Mouse (Mus musculus) limb, embryonic 15.5 days (tissue): ENCODE measurements at regions not wholly inside any gene's neighbourhood (a gene's known extent, or its start where the extent isn't known, plus 50 kb on each side); places are given as distances from the start of the nearest gene placed in this dataset.
A peak's percentile ranks its signal among the peaks of the same experiment; 100 is the strongest.

Experiments
- ATAC-seq: fragments of 200-750 bp; cut with Nextera tagmentation; 2 replicates; pipeline ENCODE4 v1.8.0; 2017; ENCODE audit warnings: low read depth, moderate TSS enrichment; ENCODE audit not compliant: insufficient number of reproducible peaks, low FRiP score, low TSS enrichment
- H3K27ac ChIP-seq: fragments of 300-500 bp; sonication (generic); 2 replicates; pipeline ENCODE4 v1.5.1; 2015; ENCODE audit warnings: moderate library complexity, mild to moderate bottlenecking, inconsistent platforms
- H3K27me3 ChIP-seq: fragments of 300-500 bp; sonication (generic); 2 replicates; pipeline ENCODE4 v1.6.1; 2015; ENCODE audit warnings: inconsistent platforms
- H3K36me3 ChIP-seq: fragments of 300-500 bp; sonication (generic); 2 replicates; pipeline ENCODE4 v1.6.1; 2015; ENCODE audit warnings: inconsistent platforms
- H3K4me1 ChIP-seq: fragments of 300-500 bp; sonication (generic); 2 replicates; pipeline ENCODE4 v1.6.1; 2015; ENCODE audit warnings: inconsistent platforms
- H3K4me2 ChIP-seq: fragments of 300-500 bp; sonication (generic); 2 replicates; pipeline ENCODE4 v1.6.1; 2015; ENCODE audit warnings: mild to moderate bottlenecking, inconsistent platforms
- H3K4me3 ChIP-seq: fragments of 300-500 bp; sonication (generic); 2 replicates; pipeline ENCODE4 v1.5.1; 2015; ENCODE audit warnings: mild to moderate bottlenecking, inconsistent platforms
- H3K9ac ChIP-seq: fragments of 300-500 bp; sonication (generic); 2 replicates; pipeline ENCODE4 v1.6.1; 2015; ENCODE audit warnings: inconsistent platforms
- H3K9me3 ChIP-seq: fragments of 300-500 bp; sonication (generic); 2 replicates; pipeline ENCODE4 v1.6.1; 2016; ENCODE audit warnings: inconsistent platforms
- WGBS: fragments of 180-500 bp; shearing (Covaris S2); methylation state at CpG from one replicate; pipeline ENCODE4 v1.1.7; 2015; 5-methylcytosine and 5-hydroxymethylcytosine counted together

DNA sequence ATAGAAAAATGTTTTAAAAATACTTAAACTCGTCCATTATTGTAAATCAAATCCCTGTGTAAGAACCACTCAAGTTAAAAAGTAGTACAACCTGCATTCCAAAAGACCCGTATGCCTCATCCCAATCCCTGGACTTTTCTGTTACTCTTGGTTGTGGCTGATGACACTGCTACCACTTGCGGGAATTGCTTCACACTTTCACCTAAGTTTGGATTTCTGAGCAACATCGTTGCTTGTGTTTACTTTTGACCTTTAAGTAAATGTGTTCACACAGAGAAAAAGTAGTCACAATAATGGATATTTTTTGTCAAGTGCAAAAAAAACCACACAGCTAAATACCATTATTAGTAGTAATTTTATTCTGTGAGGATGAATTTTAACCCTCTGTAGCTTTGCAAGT is 139.2 kb upstream of the Lpp start:
- ATAC-seq, result no peak
- Histone ChIP-seq H3K27ac (no peak overlapping the region), H3K4me2 (no peak overlapping the region), H3K36me3 (no peaks in the 10 kb centered on the region), H3K9ac (no peak overlapping the region), H3K9me3 (no peaks in the 10 kb centered on the region), H3K27me3 (no peaks in the 10 kb centered on the region), H3K4me1 (no peaks in the 10 kb centered on the region), H3K4me3 (no peak overlapping the region)
- 80% methylated on average over 4 of the region's 4 CpGs for WGBS

DNA sequence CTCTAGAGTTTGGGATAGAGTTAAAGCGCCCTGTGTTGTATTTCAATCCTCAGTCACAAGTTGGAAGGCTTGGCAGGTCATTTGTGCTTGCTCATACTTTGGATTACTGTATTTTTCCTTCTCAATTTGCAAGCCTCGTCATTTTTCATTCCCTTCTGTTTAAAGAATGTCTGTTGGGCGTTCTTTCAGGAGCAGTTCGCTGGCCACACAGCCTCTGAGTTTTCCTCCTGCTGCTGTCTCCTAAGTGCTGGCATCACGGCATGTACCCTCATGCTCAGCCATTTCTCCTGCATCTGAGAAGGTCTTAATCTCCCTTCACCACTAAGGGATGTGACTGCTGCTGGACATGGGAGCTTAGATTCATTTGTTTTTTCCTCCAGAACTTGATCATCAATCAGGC is 146.0 kb upstream of the Lpp start:
- WGBS, result 60% methylated on average over 5 of the region's 5 CpGs
- Histone ChIP-seq H3K4me1 (no peaks in the 10 kb centered on the region), H3K9ac (no peak overlapping the region), H3K36me3 (no peaks in the 10 kb centered on the region), H3K9me3 (no peaks in the 10 kb centered on the region), H3K27ac (no peak overlapping the region), H3K27me3 (no peaks in the 10 kb centered on the region), H3K4me3 (no peak overlapping the region), H3K4me2 (no peak overlapping the region)
- no peak for ATAC-seq

DNA sequence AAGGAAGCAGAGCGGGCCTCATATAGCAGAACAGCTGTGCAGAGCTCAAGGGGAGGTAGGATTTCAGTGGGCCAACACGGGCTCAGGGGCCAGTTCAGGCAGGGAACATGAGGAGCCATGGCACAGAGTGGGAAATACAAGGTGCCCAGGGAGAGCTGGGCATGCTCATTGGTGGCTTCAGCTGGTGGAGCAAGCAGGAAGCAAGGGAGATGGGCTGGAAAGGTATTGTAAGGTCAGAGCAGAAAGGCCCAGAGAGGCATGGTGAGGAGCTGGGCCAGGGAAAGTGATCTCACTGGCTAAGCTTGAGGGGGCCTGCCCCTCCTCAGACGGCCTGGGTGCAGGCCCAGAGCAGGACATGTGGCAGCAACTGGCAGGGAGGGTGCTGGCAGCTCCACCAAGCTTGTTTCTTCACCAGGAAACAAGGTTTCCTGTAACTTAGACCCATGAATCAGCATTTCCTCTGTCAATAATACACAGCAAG is 155.2 kb upstream of the Lpp start:
- no peaks in the 10 kb centered on the region for H3K36me3 ChIP-seq
- no peaks in the 10 kb centered on the region for H3K27me3 ChIP-seq
- no peak overlapping the region for H3K9ac ChIP-seq
- no peak overlapping the region for H3K4me3 ChIP-seq
- peak overlapping the region; percentile 14; the same call in 1 of the 2 replicates for H3K27ac ChIP-seq
- peak; percentile 65; the same call in 1 of the 2 replicates for ATAC-seq
- no peaks in the 10 kb centered on the region for H3K9me3 ChIP-seq
- no peak overlapping the region for H3K4me2 ChIP-seq
- peaks cover 18% of the 10 kb centered on the region for H3K4me1 ChIP-seq
- 33% methylated on average over 3 of the region's 3 CpGs for WGBS

DNA sequence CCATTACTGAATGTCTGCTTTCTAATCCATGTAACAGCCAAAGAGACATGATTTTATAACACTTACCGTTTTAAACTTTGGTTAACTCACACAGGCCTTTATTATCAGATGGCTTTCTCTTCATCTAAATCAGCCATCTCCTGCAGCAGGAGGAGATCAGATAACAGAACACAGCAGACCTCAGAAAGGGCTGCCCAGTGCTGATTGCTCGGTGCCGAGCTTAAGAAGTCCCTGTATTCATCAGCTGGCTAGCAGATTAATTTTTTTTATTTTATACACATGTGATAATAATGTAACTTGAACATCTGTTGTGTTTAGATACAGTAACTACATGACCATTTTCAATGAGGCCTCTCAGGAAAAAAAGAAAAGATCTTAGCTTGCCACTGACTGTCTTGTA is 155.9 kb upstream of the Lpp start:
- H3K9me3 ChIP-seq, result no peaks in the 10 kb centered on the region
- no peaks in the 10 kb centered on the region for H3K27me3 ChIP-seq
- no peak overlapping the region for H3K27ac ChIP-seq
- peaks cover 18% of the 10 kb centered on the region for H3K4me1 ChIP-seq
- no peak overlapping the region for H3K9ac ChIP-seq
- 51% methylated on average over 3 of the region's 3 CpGs for WGBS
- no peak for ATAC-seq
- H3K36me3 ChIP-seq, result no peaks in the 10 kb centered on the region
- H3K4me3 ChIP-seq, result no peak overlapping the region
- H3K4me2 ChIP-seq, result no peak overlapping the region

DNA sequence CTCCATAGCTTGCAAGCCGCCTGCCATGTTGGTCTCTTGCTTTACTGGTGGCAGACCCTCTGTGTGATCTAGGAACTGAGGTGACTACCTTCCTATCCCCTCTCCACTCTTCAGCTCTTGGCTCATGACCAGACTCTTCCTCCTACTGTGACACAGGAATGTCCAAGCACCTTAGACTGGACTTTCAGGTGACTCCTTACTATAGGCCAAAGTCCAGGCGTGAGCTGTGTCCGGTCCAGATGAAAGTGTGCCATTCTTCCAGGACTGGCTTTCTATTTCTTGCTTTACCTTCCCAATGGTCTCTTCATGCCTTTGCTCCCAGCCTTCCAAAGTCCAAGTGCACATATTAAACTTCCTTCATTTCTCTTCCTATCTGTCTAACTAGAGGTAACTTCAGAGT is 156.3 kb upstream of the Lpp start:
- H3K36me3 ChIP-seq, result no peaks in the 10 kb centered on the region
- H3K9ac ChIP-seq, result no peak overlapping the region
- WGBS, result 91% methylated on average over 3 of the region's 3 CpGs
- no peak overlapping the region for H3K4me3 ChIP-seq
- H3K9me3 ChIP-seq, result no peaks in the 10 kb centered on the region
- no peak overlapping the region for H3K4me2 ChIP-seq
- no peaks in the 10 kb centered on the region for H3K27me3 ChIP-seq
- H3K27ac ChIP-seq, result no peak overlapping the region
- H3K4me1 ChIP-seq, result peaks cover 18% of the 10 kb centered on the region
- no peak for ATAC-seq

DNA sequence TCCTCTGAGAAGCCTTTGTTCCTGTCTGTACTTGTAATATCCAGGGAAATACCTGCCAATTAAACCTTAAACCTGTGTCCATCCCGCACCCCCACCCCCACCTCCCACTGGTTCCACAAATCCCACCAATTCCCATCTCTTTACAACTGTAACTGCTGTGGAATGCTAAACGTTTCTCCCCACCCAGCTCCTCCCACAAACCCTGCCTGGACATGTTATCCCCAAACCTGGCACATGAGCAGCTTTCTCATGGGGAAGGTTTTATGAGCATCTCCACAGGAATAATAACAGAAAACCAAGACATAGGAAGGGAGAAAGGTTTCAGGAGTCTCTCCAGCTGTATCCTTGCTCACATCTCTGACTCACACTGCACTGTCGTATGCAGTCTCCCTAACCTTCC is 156.8 kb upstream of the Lpp start:
- Histone ChIP-seq H3K9me3 (no peaks in the 10 kb centered on the region), H3K4me2 (no peak overlapping the region), H3K4me1 (peaks cover 18% of the 10 kb centered on the region), H3K27me3 (no peaks in the 10 kb centered on the region), H3K36me3 (no peaks in the 10 kb centered on the region), H3K4me3 (no peak overlapping the region), H3K9ac (no peak overlapping the region), H3K27ac (no peak overlapping the region)
- no peak for ATAC-seq
- 46% methylated on average over 3 of the region's 3 CpGs for WGBS

DNA sequence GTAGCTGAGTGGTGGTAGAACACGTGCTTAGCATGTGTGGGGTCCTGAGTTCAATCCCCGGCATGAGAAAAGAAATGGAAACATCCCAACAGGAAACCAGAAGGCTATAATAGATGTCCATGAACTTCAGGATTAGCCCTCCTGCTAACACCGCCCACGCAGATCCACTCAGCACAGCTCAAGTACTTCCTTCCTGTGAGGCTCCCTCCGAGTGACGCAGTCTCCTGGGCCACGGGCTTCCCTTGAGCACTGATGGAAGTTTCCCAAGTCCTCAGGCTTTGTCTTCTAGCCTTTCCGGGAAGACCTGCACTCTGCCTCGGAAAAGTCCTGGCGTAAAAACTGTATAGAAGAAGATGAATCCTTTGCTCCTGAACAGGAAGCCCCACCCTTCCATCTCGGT is 158.5 kb upstream of the Lpp start:
- no peaks in the 10 kb centered on the region for H3K36me3 ChIP-seq
- H3K9ac ChIP-seq, result no peak overlapping the region
- no peak for ATAC-seq
- no peaks in the 10 kb centered on the region for H3K9me3 ChIP-seq
- no peaks in the 10 kb centered on the region for H3K27me3 ChIP-seq
- H3K27ac ChIP-seq, result no peak overlapping the region
- 62% methylated on average over 11 of the region's 11 CpGs for WGBS
- peaks cover 18% of the 10 kb centered on the region for H3K4me1 ChIP-seq
- no peak overlapping the region for H3K4me2 ChIP-seq
- H3K4me3 ChIP-seq, result no peak overlapping the region

DNA sequence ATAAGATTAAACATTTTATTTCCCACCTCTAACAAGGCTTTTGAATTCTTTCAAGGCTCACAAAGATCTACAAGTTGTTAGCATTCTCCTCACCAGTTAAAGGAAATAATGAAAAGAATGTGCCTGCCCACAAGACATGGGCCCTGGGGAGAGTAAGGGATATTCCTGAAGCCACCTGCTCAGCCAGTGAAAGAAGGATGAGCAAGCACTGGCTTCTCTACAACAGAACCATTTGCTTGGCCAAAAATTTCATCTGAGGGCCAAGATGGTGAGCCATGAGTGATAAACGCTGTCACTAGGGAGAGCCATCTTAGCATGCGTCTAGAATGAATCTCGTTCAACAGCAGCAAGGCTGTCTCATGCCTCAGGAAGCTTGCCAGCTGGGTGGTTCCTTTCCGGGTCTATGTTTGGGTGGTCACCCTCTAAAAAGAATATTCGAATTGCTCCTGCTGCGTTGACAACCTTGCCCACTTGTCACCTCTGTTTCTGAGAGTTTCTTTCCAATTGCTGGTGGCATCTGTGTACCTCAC is 161.2 kb upstream of the Lpp start:
- Histone ChIP-seq H3K9ac (no peak overlapping the region), H3K27ac (no peak overlapping the region), H3K4me3 (no peak overlapping the region), H3K27me3 (no peaks in the 10 kb centered on the region), H3K36me3 (no peaks in the 10 kb centered on the region), H3K9me3 (no peaks in the 10 kb centered on the region), H3K4me1 (peaks cover 5% of the 10 kb centered on the region), H3K4me2 (no peak overlapping the region)
- WGBS, result 83% methylated on average over 6 of the region's 6 CpGs
- no peak for ATAC-seq

DNA sequence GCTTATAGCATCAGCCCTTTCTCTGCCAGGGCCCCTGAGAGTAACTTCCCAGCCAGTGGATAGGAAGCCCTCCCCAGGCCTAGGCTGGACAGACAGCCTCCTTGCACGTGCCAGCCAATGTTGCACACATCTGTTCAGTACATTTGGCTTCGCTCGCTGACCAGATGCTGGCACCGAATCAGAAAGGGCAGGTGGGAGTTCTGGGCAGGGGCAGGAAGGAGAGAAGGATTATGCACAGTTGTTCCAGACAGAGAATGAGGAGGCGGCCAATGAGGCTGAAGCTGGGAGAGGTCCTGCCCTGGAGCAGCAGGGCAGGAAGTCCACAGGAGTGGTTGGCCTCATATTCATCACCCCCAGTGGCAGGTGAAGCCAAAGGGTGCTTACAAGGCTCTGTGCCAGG is 161.8 kb upstream of the Lpp start:
- Histone ChIP-seq H3K27ac (no peak overlapping the region), H3K9ac (no peak overlapping the region), H3K27me3 (no peaks in the 10 kb centered on the region), H3K4me2 (no peak overlapping the region), H3K4me1 (no peaks in the 10 kb centered on the region; the same call in 1 of the 2 replicates), H3K36me3 (no peaks in the 10 kb centered on the region), H3K4me3 (no peak overlapping the region), H3K9me3 (no peaks in the 10 kb centered on the region)
- peak; percentile 72; the same call in 1 of the 2 replicates for ATAC-seq
- 39% methylated on average over 5 of the region's 5 CpGs for WGBS

DNA sequence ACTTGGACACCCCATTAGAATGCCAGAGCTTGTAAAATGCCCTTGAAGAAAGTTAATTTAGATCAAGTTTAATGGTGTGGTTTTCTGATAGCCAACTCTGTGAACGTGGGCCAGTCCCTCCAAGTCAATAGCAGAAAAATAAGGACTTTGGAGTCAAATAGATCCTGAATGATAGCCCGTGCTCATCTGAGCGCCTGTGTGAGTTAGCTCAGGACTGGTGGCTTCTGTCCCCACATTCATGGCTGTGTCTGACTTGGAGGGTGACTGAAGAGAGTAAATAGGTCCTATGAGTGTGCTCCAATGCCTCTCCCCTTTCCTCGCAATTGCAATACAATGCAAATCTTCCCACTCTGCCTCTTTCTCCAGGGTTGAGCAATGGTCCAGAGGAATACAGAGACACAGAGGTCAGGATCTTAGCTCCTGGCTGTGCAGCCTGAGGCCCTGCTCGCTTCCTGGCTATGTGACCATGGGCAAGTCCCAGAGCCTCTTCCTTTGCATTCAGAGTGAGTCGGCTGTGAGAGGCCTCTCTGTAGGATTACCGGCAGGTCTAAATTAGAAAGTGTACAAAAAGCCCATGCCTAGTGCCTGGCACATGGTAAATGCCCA is 164.2 kb upstream of the Lpp start:
- Histone ChIP-seq H3K27ac (no peak overlapping the region), H3K4me3 (no peak overlapping the region), H3K4me1 (no peaks in the 10 kb centered on the region; the same call in 1 of the 2 replicates), H3K27me3 (no peaks in the 10 kb centered on the region), H3K4me2 (no peak overlapping the region), H3K9me3 (no peaks in the 10 kb centered on the region), H3K9ac (no peak overlapping the region), H3K36me3 (no peaks in the 10 kb centered on the region)
- WGBS, result 58% methylated on average over 7 of the region's 7 CpGs
- ATAC-seq, result no peak

DNA sequence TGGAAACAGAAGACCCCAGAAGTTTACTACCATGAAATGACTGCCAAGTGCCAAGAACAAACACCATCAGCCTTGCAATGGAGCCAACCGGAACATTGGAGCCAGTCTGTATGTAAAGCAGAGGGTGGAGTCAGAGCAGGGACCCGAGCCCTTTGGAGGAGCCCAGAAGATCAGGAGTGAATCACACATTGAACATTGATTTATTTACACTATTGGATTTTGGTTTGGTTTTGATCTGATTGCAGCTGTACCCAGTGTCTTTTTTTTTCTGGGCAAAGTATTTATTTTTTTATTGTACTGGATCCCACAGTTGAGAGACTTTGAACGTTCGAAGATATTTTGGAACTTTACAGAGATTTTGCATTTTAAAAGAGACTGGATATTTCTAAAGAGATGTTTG is 167.4 kb upstream of the Lpp start:
- no peaks in the 10 kb centered on the region for H3K9me3 ChIP-seq
- no peaks in the 10 kb centered on the region for H3K27me3 ChIP-seq
- 74% methylated on average over 4 of the region's 4 CpGs for WGBS
- no peaks in the 10 kb centered on the region; the same call in 1 of the 2 replicates for H3K4me1 ChIP-seq
- H3K4me3 ChIP-seq, result no peak overlapping the region
- no peak overlapping the region for H3K27ac ChIP-seq
- no peak overlapping the region for H3K4me2 ChIP-seq
- ATAC-seq, result no peak
- H3K36me3 ChIP-seq, result no peaks in the 10 kb centered on the region
- H3K9ac ChIP-seq, result no peak overlapping the region

DNA sequence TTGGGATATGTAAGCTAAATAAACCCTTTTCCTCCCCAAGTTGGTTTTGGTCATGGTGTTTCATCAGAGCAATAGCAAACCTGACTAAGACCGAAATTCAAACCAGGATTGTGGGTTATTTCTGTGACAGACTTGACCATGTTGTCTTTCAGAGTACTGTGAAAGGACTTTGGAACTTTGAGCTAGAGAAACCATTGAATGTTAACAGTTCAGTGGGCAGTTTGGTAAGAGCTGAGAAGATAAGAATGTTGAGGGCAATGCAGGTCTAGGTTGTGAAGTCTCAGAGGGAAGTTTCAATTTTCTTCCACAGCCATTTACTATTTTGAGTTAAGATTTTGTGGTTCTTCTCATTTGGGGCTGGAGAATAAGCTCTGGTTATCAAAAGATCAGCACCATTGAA is 168.2 kb upstream of the Lpp start:
- Histone ChIP-seq H3K4me2 (no peak overlapping the region), H3K4me3 (no peak overlapping the region), H3K9me3 (no peaks in the 10 kb centered on the region), H3K27ac (no peak overlapping the region), H3K4me1 (no peaks in the 10 kb centered on the region; the same call in 1 of the 2 replicates), H3K36me3 (no peaks in the 10 kb centered on the region), H3K27me3 (no peaks in the 10 kb centered on the region), H3K9ac (no peak overlapping the region)
- 91% methylated on average over 1 of the region's 1 CpGs for WGBS
- ATAC-seq, result no peak

DNA sequence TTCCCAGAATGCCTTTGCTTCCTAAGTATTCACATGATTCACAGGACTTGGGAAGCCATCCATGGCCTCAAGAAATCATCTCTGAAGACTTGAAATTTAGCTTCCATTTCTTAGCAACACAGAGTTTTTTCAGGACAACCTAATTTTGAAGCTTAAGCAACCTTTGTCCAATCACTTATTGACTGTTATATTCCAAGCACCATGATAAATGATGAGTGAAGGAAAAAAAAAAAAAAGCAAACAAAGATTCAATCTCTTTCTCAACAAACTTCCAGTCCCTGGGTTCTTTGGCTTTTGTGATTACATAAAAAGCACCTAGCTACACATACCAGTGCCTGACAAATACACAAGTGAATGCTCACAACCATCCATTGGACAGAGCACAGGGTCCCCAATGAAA is 169.4 kb upstream of the Lpp start:
- Histone ChIP-seq H3K27ac (no peak overlapping the region), H3K9me3 (no peaks in the 10 kb centered on the region), H3K4me1 (peaks cover under 1% of the 10 kb centered on the region; the same call in 1 of the 2 replicates), H3K36me3 (no peaks in the 10 kb centered on the region), H3K4me3 (no peak overlapping the region), H3K4me2 (no peak overlapping the region), H3K27me3 (no peaks in the 10 kb centered on the region), H3K9ac (no peak overlapping the region)
- ATAC-seq, result no peak
